ENCODE assay signal across 8 mouse cellular contexts in genomic region chr16:91270212-91270971, GRCm38 (mm10). TPM values are rescaled to one million over a fixed set of nuclear protein-coding genes. Genes with fewer than 3 reads are reported as not detected.
DNase-seq lines count a peak whose midpoint lies in the region; ATAC-seq lines count a peak whose summit lies in the region.

No protein-coding gene starts in this region.

- no peaks in the 10 kb centered on the region for H3K9me3 ChIP-seq in intestine, embryonic 14.5 days (ENCODE audit: control insufficient read depth, low read length)
- H3K9me3 ChIP-seq in midbrain, embryonic 11.5 days (ENCODE audit: control insufficient read depth, low read length) = no peaks in the 10 kb centered on the region

- peak overlapping the region; percentile 34 for H3K4me3 ChIP-seq in intestine, embryonic 14.5 days (ENCODE audit: low read depth, low read length)
- peak overlapping the region; percentile 34 for H3K4me3 ChIP-seq in midbrain, embryonic 11.5 days (ENCODE audit: low read depth, low read length)

- no peak for ATAC-seq in intestine, embryonic 14.5 days (replicated peaks; ENCODE audit: low FRiP score, low TSS enrichment, low read depth)
- ATAC-seq in midbrain, embryonic 11.5 days (ENCODE audit: low FRiP score) = 0 out of 2 replicates have a peak, but pooled peaks have one; percentile 13
- no peak for ATAC-seq in erythroid progenitor cell, adult 5-6 weeks (replicated peaks; ENCODE audit: low FRiP score, poor library complexity, severe bottlenecking)

- H3K9ac ChIP-seq in intestine, embryonic 14.5 days (ENCODE audit: low read length) = no peak overlapping the region
- no peak overlapping the region for H3K9ac ChIP-seq in midbrain, embryonic 11.5 days (ENCODE audit: low read length)

- H3K27ac ChIP-seq in intestine, embryonic 14.5 days (ENCODE audit: low read depth) = no peak overlapping the region
- H3K27ac ChIP-seq in midbrain, embryonic 11.5 days (ENCODE audit: low read depth, low read length) = no peak overlapping the region

- intact Hi-C loops in gastrocnemius, postnatal 14 days (cut with DNase I; ENCODE audit: low total_unique reads) = no loop called here

- H3K27me3 ChIP-seq in intestine, embryonic 14.5 days (replicated peaks; ENCODE audit: control insufficient read depth, insufficient read depth, low read length) = peaks cover 100% of the 10 kb centered on the region
- H3K27me3 ChIP-seq in midbrain, embryonic 11.5 days (ENCODE audit: control insufficient read depth, insufficient read depth, low read length) = peaks cover 86% of the 10 kb centered on the region

- H3K4me2 ChIP-seq in intestine, embryonic 14.5 days (ENCODE audit: low read length) = peak overlapping the region; percentile 56
- peak overlapping the region; percentile 56 for H3K4me2 ChIP-seq in midbrain, embryonic 11.5 days

- H3K4me1 ChIP-seq in intestine, embryonic 14.5 days (replicated peaks; ENCODE audit: control insufficient read depth, insufficient read depth, low read length) = 0 out of 2 replicates have a peak, but pooled peaks cover 3% of the 10 kb centered on the region
- H3K4me1 ChIP-seq in midbrain, embryonic 11.5 days (ENCODE audit: control insufficient read depth, insufficient read depth, low read length) = peaks cover 11% of the 10 kb centered on the region

- H3K36me3 ChIP-seq in intestine, embryonic 14.5 days (ENCODE audit: control insufficient read depth, insufficient read depth, low read length) = no peaks in the 10 kb centered on the region
- no peaks in the 10 kb centered on the region for H3K36me3 ChIP-seq in midbrain, embryonic 11.5 days (ENCODE audit: control insufficient read depth, insufficient read depth, low read length)

- 1% methylated on average over 57 of the region's 63 CpGs for whole genome bisulfite sequencing in intestine, embryonic 14.5 days
- WGBS in midbrain, embryonic 11.5 days = under 1% methylated on average over 63 of the region's 63 CpGs

- DNase-seq in gastrocnemius, postnatal 10 days = peak; percentile 14
- no peak for DNase-seq in gastrocnemius, postnatal 14 days
- peak; percentile 26 for DNase-seq in thymus, postnatal 4 days
- DNase-seq in thymus, postnatal 36 days = no peak
- DNase-seq in intestine, embryonic 14.5 days (ENCODE audit: low spot score) = peak; percentile 59
- DNase-seq in midbrain, embryonic 11.5 days (ENCODE audit: low spot score, missing footprints) = peak; percentile 92
- no peak for DNase-seq in thymus, postnatal 25 days

RNA-seq across cellular contexts. Expression of gene Olig1, which starts 0.8 kb away (rescaled TPM):
- under 1 TPM; 0.28 to 0.38 TPM for total RNA-seq in gastrocnemius, postnatal 10 days (2021)
- not detected for total RNA-seq in gastrocnemius, postnatal 14 days (2021)
- 0.14 TPM in 1 of 2 replicates, not detected in the other for polyA plus RNA-seq in intestine, embryonic 14.5 days (2014; fragmentation: Nextera tagmentation; extraction: Ambion mirVana)
- 2.8 and 3.2 TPM in 2 replicates for polyA plus RNA-seq in midbrain, embryonic 11.5 days (2014; fragmentation: Nextera tagmentation; extraction: Ambion mirVana)
- total RNA-seq in erythroid progenitor cell, adult 5-6 weeks (2015; ENCODE audit: low replicate concordance) = not detected in 2 replicates
- not detected in 2 replicates for total RNA-seq in erythroid progenitor cell, adult 5-6 weeks (2017; ENCODE audit: low replicate concordance)

RNA-seq across cellular contexts. Expression of gene Olig2, which starts 45.1 kb away (rescaled TPM):
- total RNA-seq in gastrocnemius, postnatal 10 days (2021) = not detected
- total RNA-seq in gastrocnemius, postnatal 14 days (2021) = not detected
- polyA plus RNA-seq in intestine, embryonic 14.5 days (2014; fragmentation: Nextera tagmentation; extraction: Ambion mirVana) = not detected in 2 replicates
- 6.8 and 7.5 TPM in 2 replicates for polyA plus RNA-seq in midbrain, embryonic 11.5 days (2014; fragmentation: Nextera tagmentation; extraction: Ambion mirVana)
- not detected in 2 replicates for total RNA-seq in erythroid progenitor cell, adult 5-6 weeks (2015; ENCODE audit: low replicate concordance)
- not detected in 2 replicates for total RNA-seq in erythroid progenitor cell, adult 5-6 weeks (2017; ENCODE audit: low replicate concordance)

Comparison
In these comparisons a context has a peak if more than half of its experiments do, and no peak if none do; other contexts are left out.
1. DNase-seq: peak in gastrocnemius, postnatal 10 days (single experiment), thymus, postnatal 4 days (single experiment), intestine, embryonic 14.5 days (single experiment) and midbrain, embryonic 11.5 days (single experiment); none in gastrocnemius, postnatal 14 days (single experiment), thymus, postnatal 36 days (0 of 2) and thymus, postnatal 25 days (single experiment).